Mouse (Mus musculus): Measurements from ENCODE around the gene Acads. TPM values are rescaled to one million over a fixed set of nuclear protein-coding genes. Genes with fewer than 3 reads are reported as not detected.

Gene Acads
- polyA plus RNA-seq, 1 experiment: 82.1 TPM

- TF ChIP-seq TCF3 (IDR thresholded peaks at IDR 0.05; ENCODE audit: insufficient read length, low read depth) (no peak), E2F4 (IDR thresholded peaks at IDR 0.05; ENCODE audit: insufficient read depth) (no peak), MYOD1 (IDR thresholded peaks at IDR 0.05; ENCODE audit: control insufficient read depth in 1 of 3, insufficient read length in 2 of 3, low read depth in 2 of 3) (no peak), SRF (IDR thresholded peaks at IDR 0.05; ENCODE audit: control insufficient read depth, insufficient read length, low read depth) (no peak), POLR2AphosphoS2 (IDR thresholded peaks at IDR 0.05; ENCODE audit: insufficient read length, low read depth) (no peak), USF1 (IDR thresholded peaks at IDR 0.05; ENCODE audit: low read depth) (no peak), CEBPB (IDR thresholded peaks at IDR 0.05; ENCODE audit: insufficient read depth, poor library complexity, severe bottlenecking) (no peak), REST (IDR thresholded peaks at IDR 0.05; ENCODE audit: insufficient read depth, insufficient read length) (no peak), TCF12 (IDR thresholded peaks at IDR 0.05; ENCODE audit: insufficient read depth, poor library complexity, severe bottlenecking) (no peak), POLR2A (IDR thresholded peaks at IDR 0.05; ENCODE audit: insufficient read length, low read depth) (no peak)
- Histone ChIP-seq H3K4me2 (ENCODE audit: low read depth) (no peak overlapping the region), H3K36me3 (ENCODE audit: control insufficient read depth, insufficient read depth) (no peaks in the 10 kb centered on the region), H3K79me2 (ENCODE audit: control insufficient read depth, insufficient read depth) (peaks cover 65% of the 10 kb centered on the region), H3K4me3 (no peak overlapping the region), H3ac (ENCODE audit: control insufficient read depth, insufficient read length) (no peak overlapping the region), H3K27me3 (ENCODE audit: control insufficient read depth, insufficient read depth, insufficient read length) (no peaks in the 10 kb centered on the region)
These were observed 58.2 kb downstream of the Acads start for GRCm38 (mm10) chr5:115060977-115061376.

Other genes starting within 250 kb of the Acads start
- gene Oasl2, start 222.4 kb downstream of the Acads start, polyA plus RNA-seq (2012; fragmentation: generic; extraction: Trizol): 2.1 TPM
- gene Oasl1, start 196.1 kb downstream of the Acads start, polyA plus RNA-seq (2012; fragmentation: generic; extraction: Trizol): 0.56 TPM
- gene 2210016L21Rik, start 177.2 kb downstream of the Acads start, polyA plus RNA-seq (2012; fragmentation: generic; extraction: Trizol): 19.6 TPM
- gene Hnf1a, start 148.3 kb downstream of the Acads start, polyA plus RNA-seq (2012; fragmentation: generic; extraction: Trizol): not detected
- gene Sppl3, start 108.2 kb downstream of the Acads start, polyA plus RNA-seq (2012; fragmentation: generic; extraction: Trizol): 24.9 TPM
- 4.4 TPM for gene Gm10401, start 21.1 kb downstream of the Acads start, polyA plus RNA-seq (2012; fragmentation: generic; extraction: Trizol)
- 24.5 TPM for gene Unc119b, start 15.6 kb upstream of the Acads start, polyA plus RNA-seq (2012; fragmentation: generic; extraction: Trizol)
- 112 TPM for gene Mlec, start 38.8 kb upstream of the Acads start, polyA plus RNA-seq (2012; fragmentation: generic; extraction: Trizol)
- 3.1 TPM for gene Cabp1, start 75.0 kb upstream of the Acads start, polyA plus RNA-seq (2012; fragmentation: generic; extraction: Trizol)
- gene Pop5, start 116.5 kb upstream of the Acads start, polyA plus RNA-seq (2012; fragmentation: generic; extraction: Trizol): 82.3 TPM
- 220 TPM for gene Rnf10, start 153.6 kb upstream of the Acads start, polyA plus RNA-seq (2012; fragmentation: generic; extraction: Trizol)
- 43.7 TPM for gene Coq5, start 160.3 kb upstream of the Acads start, polyA plus RNA-seq (2012; fragmentation: generic; extraction: Trizol)
- gene Dynll1, start 181.7 kb upstream of the Acads start, polyA plus RNA-seq (2012; fragmentation: generic; extraction: Trizol): 585 TPM
- gene Srsf9, start 207.8 kb upstream of the Acads start, polyA plus RNA-seq (2012; fragmentation: generic; extraction: Trizol): 52.0 TPM
- 8.1 TPM for gene Gatc, start 221.8 kb upstream of the Acads start, polyA plus RNA-seq (2012; fragmentation: generic; extraction: Trizol)
- gene Triap1, start 221.9 kb upstream of the Acads start, polyA plus RNA-seq (2012; fragmentation: generic; extraction: Trizol): 35.2 TPM
- gene Cox6a1, start 229.6 kb upstream of the Acads start, polyA plus RNA-seq (2012; fragmentation: generic; extraction: Trizol): 2,023 TPM